Mouse (Mus musculus) kidney, postnatal 0 days (tissue): ENCODE data around the gene Sirt2. TPM values are rescaled to one million over a fixed set of nuclear protein-coding genes. Genes with fewer than 3 reads are reported as not detected.

Experiments
- ATAC-seq: fragments of 200-750 bp; cut with Nextera tagmentation; replicated peaks from 2 replicates; pipeline ENCODE4 v1.8.0; 2017; ENCODE audit warnings: low read depth, moderate number of reproducible peaks, moderate TSS enrichment, moderate library complexity; ENCODE audit not compliant: low FRiP score
- DNase-seq: peaks from one replicate; pipeline ENCODE4 v3.0.0-alpha.2; 2016; ENCODE audit warnings: low spot score
- H3K27ac ChIP-seq: fragments of 300-500 bp; sonication (generic); 2 replicates; pipeline ENCODE4 v1.5.1; 2014; ENCODE audit warnings: mild to moderate bottlenecking
- H3K27me3 ChIP-seq: fragments of 300-500 bp; sonication (generic); 2 replicates; pipeline ENCODE4 v1.6.1; 2014; ENCODE audit warnings: low read length, mixed read lengths; ENCODE audit not compliant: insufficient read depth
- H3K36me3 ChIP-seq: fragments of 300-500 bp; sonication (generic); 2 replicates; pipeline ENCODE4 v1.6.1; 2014; ENCODE audit warnings: low read length, mixed read lengths; ENCODE audit not compliant: insufficient read depth
- H3K4me1 ChIP-seq: fragments of 300-500 bp; sonication (generic); replicated peaks from 2 replicates; pipeline ENCODE4 v1.6.1; 2014; ENCODE audit warnings: antibody characterized with exemption, low read length, mixed read lengths; ENCODE audit not compliant: insufficient read depth
- H3K4me2 ChIP-seq: fragments of 300-500 bp; sonication (generic); 2 replicates; pipeline ENCODE4 v1.6.1; 2014; ENCODE audit warnings: mild to moderate bottlenecking, low read length, moderate library complexity, mixed read lengths
- H3K4me3 ChIP-seq: fragments of 300-500 bp; sonication (generic); replicated peaks from 2 replicates; pipeline ENCODE4 v1.5.1; 2014; ENCODE audit warnings: low read depth, low read length
- H3K9ac ChIP-seq: fragments of 300-500 bp; sonication (generic); 2 replicates; pipeline ENCODE4 v1.6.1; 2014; ENCODE audit warnings: low read depth, low read length
- H3K9me3 ChIP-seq: fragments of 300-500 bp; sonication (generic); replicated peaks from 2 replicates; pipeline ENCODE4 v1.6.1; 2016; ENCODE audit warnings: low read length, inconsistent platforms, mixed read lengths
- CTCF ChIP-seq: IDR thresholded peaks from 2 replicates; pipeline ENCODE4 v1.5.1; 2016; ENCODE audit warnings: antibody characterized with exemption, low read depth, mild to moderate bottlenecking, moderate library complexity
- WGBS: fragments of 180-500 bp; shearing (Covaris S2); extraction: QIAGEN DNeasy Blood & Tissue Kit; methylation state at CpG from one replicate; pipeline ENCODE4 v1.1.7; 2014; 5-methylcytosine and 5-hydroxymethylcytosine counted together
- polyA plus RNA-seq: library from polyadenylated mRNA; unstranded; fragments of >200 nt; fragmentation: Nextera tagmentation; extraction: Ambion mirVana; gene quantifications from 2 replicates; pipeline ENCODE4 v1.2.1, GENCODE M21; 2015

Gene Sirt2
- polyA plus RNA-seq, 1 experiment from 2014 or later: 54.1 TPM

DNA sequence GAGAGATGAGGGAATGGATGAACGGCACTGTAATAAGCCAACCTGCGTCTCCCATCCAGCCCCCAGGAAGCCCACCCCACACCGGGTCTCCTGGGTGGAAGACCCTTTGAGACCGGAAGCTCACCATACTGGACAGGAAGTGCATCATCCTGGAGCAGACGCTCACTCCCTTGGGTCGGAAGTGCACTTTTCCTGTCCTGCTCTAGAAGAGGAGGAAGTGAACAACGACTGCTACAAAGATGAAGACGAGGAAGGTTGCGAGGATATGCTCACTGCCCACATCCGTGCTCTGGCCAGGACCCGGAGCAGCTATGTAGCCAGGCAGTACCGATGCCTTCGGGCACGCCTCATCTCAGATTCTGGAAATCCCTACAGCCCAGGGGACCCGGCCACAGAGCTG, 29.3 kb downstream of the Sirt2 start:
- Histone ChIP-seq H3K4me2 (peak overlapping the region; percentile 44; the same call in 1 of the 2 replicates), H3K9ac (no peak overlapping the region), H3K36me3 (no peaks in the 10 kb centered on the region), H3K4me1 (0 out of 2 replicates have a peak, but pooled peaks cover 8% of the 10 kb centered on the region), H3K27me3 (no peaks in the 10 kb centered on the region), H3K9me3 (no peaks in the 10 kb centered on the region), H3K27ac (peak overlapping the region; percentile 71), H3K4me3 (no peak overlapping the region)
- ATAC-seq (no peak), DNase-seq (no peak)
- WGBS: 71% methylated on average over 15 of the region's 15 CpGs
- TF ChIP-seq CTCF: no peak

DNA sequence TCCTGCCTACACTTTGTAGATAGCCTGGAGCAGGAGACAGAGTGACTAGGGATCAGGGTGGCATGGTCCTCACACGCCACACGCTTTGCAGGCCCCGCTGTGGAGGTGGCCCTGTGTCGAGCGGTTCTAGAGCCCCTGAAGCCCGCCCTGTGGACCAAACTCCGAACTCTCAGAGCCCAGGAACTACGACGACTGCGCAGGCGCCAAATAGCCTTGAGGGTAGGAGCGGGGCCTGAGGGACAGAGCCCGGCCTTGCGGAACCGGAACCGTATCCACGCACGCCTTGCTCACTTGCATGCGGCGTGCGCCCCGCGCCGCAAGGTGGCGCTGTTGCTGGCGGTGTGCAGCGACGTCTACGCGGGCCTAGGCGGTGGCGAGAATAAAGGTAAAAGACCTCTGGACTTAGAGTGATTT, 30.0 kb downstream of the Sirt2 start:
- H3K4me3 ChIP-seq: 0 out of 2 replicates have a peak overlapping the region, but pooled peaks have one; percentile 4
- peak; percentile 69 for ATAC-seq

DNA sequence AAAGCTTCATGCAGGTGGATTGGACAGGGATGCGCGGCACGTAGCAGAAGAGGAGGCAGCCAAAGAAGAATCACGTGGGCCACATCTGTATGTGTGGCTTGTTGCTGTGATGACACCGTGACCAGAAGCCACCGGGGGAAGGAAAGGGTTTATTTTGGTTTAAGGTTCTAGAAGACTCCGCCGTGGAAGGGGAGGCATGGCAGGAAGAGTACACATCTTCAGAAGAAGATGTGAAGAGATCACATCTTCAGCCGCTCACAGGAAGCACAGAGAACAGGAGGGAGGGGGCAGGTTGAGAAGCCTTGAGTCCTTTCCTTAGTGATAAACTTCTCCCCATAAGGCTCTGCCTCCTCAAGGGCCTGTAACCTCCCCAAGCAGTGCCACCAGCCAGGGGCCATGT, 33.5 kb downstream of the Sirt2 start:
- WGBS: 93% methylated on average over 9 of the region's 9 CpGs

More for the DNA sequence above, 30.0 kb downstream of the Sirt2 start:
- TF ChIP-seq CTCF: peak; percentile 98
- Histone ChIP-seq H3K4me2 (peak overlapping the region; percentile 44), H3K27ac (peak overlapping the region; percentile 71; the same call in 1 of the 2 replicates), H3K36me3 (no peaks in the 10 kb centered on the region), H3K27me3 (no peaks in the 10 kb centered on the region), H3K4me1 (peaks cover 13% of the 10 kb centered on the region), H3K9me3 (no peaks in the 10 kb centered on the region), H3K9ac (peak overlapping the region; percentile 51)
- WGBS: 16% methylated on average over 32 of the region's 32 CpGs
- peak; percentile 86 for DNase-seq

DNA sequence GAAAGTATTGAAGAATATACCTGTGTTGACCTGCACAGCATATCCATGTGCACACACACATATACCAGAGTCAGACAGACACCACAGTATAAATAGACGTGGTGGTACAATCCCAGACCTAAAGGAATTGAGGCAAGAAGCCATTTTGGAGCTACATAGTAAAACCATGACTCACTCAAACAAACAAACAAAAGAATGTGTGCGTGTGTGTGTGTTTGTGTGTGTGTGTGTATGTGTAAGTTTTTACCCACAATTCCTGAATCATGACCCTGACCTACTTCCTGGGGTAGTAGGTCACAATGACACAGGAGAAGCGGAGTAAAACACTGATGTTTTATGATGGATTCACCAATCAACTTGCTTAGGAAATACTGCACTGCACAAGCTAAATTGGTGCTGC, 34.9 kb downstream of the Sirt2 start:
- no peak overlapping the region for H3K9ac ChIP-seq
- WGBS: 48% methylated on average over 3 of the region's 3 CpGs
- no peak for TF ChIP-seq CTCF
- peaks cover 37% of the 10 kb centered on the region for H3K4me1 ChIP-seq
- peak overlapping the region; percentile 88 for H3K27ac ChIP-seq
- DNase-seq (peak; percentile 73), ATAC-seq (no peak)
- H3K27me3 ChIP-seq: no peaks in the 10 kb centered on the region
- no peaks in the 10 kb centered on the region for H3K9me3 ChIP-seq
- H3K36me3 ChIP-seq: no peaks in the 10 kb centered on the region
- H3K4me2 ChIP-seq: peak overlapping the region; percentile 35; the same call in 1 of the 2 replicates
- H3K4me3 ChIP-seq: no peak overlapping the region

More for the DNA sequence above, 33.5 kb downstream of the Sirt2 start:
- Histone ChIP-seq H3K4me2 (no peak overlapping the region), H3K9ac (no peak overlapping the region), H3K4me1 (peaks cover 40% of the 10 kb centered on the region), H3K4me3 (no peak overlapping the region), H3K27me3 (no peaks in the 10 kb centered on the region), H3K27ac (no peak overlapping the region), H3K36me3 (no peaks in the 10 kb centered on the region), H3K9me3 (no peaks in the 10 kb centered on the region)
- DNase-seq: no peak
- no peak for TF ChIP-seq CTCF
- ATAC-seq: no peak

DNA sequence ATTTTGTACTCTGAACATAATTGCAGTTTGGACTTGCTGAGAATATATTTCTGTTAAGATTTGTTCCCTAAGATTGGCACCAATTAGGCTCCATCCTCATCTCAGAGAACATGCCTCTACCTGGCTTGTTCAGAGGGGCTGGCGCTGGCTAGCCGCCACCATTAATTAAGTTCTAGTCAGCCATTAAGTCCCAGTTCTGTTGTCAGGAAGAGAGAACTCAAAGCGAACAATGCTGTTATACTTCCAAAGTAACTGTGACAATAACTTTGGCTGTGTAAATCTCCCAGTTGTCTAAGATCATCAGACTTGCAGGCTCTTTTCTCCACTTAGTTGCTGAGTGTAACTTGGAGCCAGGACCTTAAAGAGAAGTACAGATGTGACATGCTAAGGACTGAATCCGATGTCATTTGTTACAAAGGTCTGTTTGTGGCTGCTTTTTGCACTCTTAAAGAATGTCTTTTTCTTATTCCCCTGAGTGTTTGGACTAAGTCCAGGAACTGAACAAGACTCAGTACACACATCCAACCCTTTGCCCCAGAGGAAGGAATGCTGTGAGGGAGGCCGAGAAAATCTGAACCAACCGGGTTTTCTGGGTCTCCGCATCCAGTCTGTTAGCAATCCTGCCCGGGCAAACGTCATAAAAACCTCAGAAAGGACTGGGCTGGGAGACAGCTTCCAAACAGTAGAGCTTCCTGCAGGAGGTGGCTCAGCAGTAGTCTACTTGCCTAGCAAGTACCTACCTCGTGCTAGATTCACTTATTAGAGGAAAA, 35.6 kb downstream of the Sirt2 start:
- H3K4me3 ChIP-seq: no peak overlapping the region

DNA sequence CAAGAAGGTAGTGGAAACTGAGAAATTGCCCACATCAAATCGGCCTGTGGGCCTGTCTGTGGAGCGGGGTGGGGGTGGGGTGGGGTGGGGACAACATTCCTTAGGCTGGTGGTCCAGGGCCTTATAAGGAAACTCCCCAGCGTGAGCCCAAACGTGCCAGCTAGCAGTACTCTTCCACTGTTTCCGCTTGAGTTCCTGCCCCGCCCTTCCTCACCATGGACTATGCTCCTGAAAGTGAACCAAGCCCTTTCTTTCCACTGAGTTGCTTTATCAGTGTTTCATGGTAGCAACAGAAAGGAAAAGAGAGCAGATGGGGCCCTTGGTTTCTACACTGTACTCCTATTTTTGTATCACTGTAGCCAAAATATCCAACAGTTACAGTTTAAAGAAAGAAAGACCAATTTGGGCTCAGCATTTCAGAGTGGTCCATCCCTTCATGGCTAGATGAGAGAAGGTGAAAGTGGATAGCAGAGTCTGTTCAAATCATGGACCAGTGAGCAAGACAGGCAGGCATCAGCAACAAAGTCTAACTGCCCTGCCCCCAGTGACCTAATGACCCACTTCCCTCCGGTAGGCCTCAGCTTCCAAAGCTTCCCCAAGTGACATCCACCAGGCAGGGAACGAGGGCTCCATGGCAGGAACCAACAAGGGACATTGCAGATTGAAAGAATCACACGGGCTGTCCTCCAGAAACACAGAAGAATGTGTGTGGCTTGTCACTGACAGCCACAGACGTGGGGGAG, 36.5 kb downstream of the Sirt2 start:
- peak; percentile 81 for ATAC-seq
- TF ChIP-seq CTCF: no peak
- Histone ChIP-seq H3K4me3 (no peak overlapping the region), H3K9me3 (no peaks in the 10 kb centered on the region), H3K4me1 (peaks cover 36% of the 10 kb centered on the region), H3K4me2 (peak overlapping the region; percentile 35), H3K27ac (peak overlapping the region; percentile 88), H3K27me3 (no peaks in the 10 kb centered on the region), H3K9ac (no peak overlapping the region), H3K36me3 (no peaks in the 10 kb centered on the region)
- DNase-seq: peak; percentile 89
- 6% methylated on average over 10 of the region's 10 CpGs for WGBS

More for the DNA sequence above, 35.6 kb downstream of the Sirt2 start:
- H3K4me1 ChIP-seq: peaks cover 31% of the 10 kb centered on the region
- peak overlapping the region; percentile 88 for H3K27ac ChIP-seq
- H3K9me3 ChIP-seq: no peaks in the 10 kb centered on the region
- peak; percentile 39; the same call in 1 of the 2 replicates for TF ChIP-seq CTCF
- WGBS: 9% methylated on average over 10 of the region's 10 CpGs
- H3K36me3 ChIP-seq: no peaks in the 10 kb centered on the region
- peak; percentile 90 for DNase-seq
- ATAC-seq: peak; percentile 61
- H3K27me3 ChIP-seq: no peaks in the 10 kb centered on the region
- H3K4me2 ChIP-seq: peak overlapping the region; percentile 35
- H3K9ac ChIP-seq: no peak overlapping the region
